Mouse (Mus musculus) erythroblast, embryonic 14.5 days (primary cell): ENCODE results near the gene Prkce. TPM values are rescaled to one million over a fixed set of nuclear protein-coding genes. Genes with fewer than 3 reads are reported as not detected.

Experiments used
- H3K27me3 ChIP-seq: 2 replicates; pipeline ENCODE4 v1.6.1; 2012; ENCODE audit warnings: inconsistent platforms; ENCODE audit not compliant: control insufficient read depth
- H3K36me3 ChIP-seq: 2 replicates; pipeline ENCODE4 v1.6.1; 2012; ENCODE audit warnings: mild to moderate bottlenecking, inconsistent platforms; ENCODE audit not compliant: control insufficient read depth
- H3K4me1 ChIP-seq: 2 replicates; pipeline ENCODE4 v1.6.1; 2012; ENCODE audit warnings: inconsistent platforms; ENCODE audit not compliant: control insufficient read depth
- H3K4me3 ChIP-seq: replicated peaks from 2 replicates; pipeline ENCODE3; 2012; ENCODE audit warnings: moderate library complexity, mild to moderate bottlenecking, inconsistent platforms
- H3K9me3 ChIP-seq: 2 replicates; pipeline ENCODE4 v1.6.1; 2012; ENCODE audit warnings: low read length, inconsistent platforms, mixed read lengths; ENCODE audit not compliant: control insufficient read depth
- GATA1 ChIP-seq: IDR thresholded peaks from 2 replicates; pipeline ENCODE4 v1.6.1; 2012; ENCODE audit warnings: low read length, inconsistent platforms, mixed read lengths
- TAL1 ChIP-seq: IDR thresholded peaks from 3 replicates; pipeline ENCODE4 v1.6.1; 2012; ENCODE audit warnings: low read length, inconsistent platforms, mixed read lengths
- polyA plus RNA-seq: library from polyadenylated mRNA; stranded (reverse); fragments of >175 nt; gene quantifications from 2 replicates; pipeline ENCODE4 v1.2.3, GENCODE M21; 2012

The Prkce gene
- polyA plus RNA-seq, 1 experiment, result 0.04 TPM

GRCm38 (mm10) chr17:86145079-86145951 is 22.3 kb upstream of the Prkce start, which contains the start of gene Srbd1:
Gene Srbd1 (minus strand): TSS chr17:86145175.
- TF ChIP-seq GATA1 (no peak), TAL1 (no peak)
- peaks cover 22% of the 10 kb centered on the region for H3K36me3 ChIP-seq
- H3K27me3 ChIP-seq, result no peaks in the 10 kb centered on the region
- peak within 1 kb of the TSS; percentile 79 for H3K4me3 ChIP-seq
- peaks cover 32% of the 10 kb centered on the region for H3K4me1 ChIP-seq
- H3K9me3 ChIP-seq, result no peaks in the 10 kb centered on the region

GRCm38 (mm10) chr17:86149726-86150125 is 17.9 kb upstream of the Prkce start:
- Histone ChIP-seq H3K4me1 (peaks cover 12% of the 10 kb centered on the region), H3K9me3 (peaks cover 7% of the 10 kb centered on the region), H3K27me3 (no peaks in the 10 kb centered on the region), H3K36me3 (no peaks in the 10 kb centered on the region), H3K4me3 (no peak overlapping the region)
- no peak for TF ChIP-seq GATA1
- no peak for TF ChIP-seq TAL1

GRCm38 (mm10) chr17:86150867-86151348 is 16.7 kb upstream of the Prkce start:
- peaks cover 5% of the 10 kb centered on the region for H3K4me1 ChIP-seq
- TF ChIP-seq GATA1, result no peak
- no peak for TF ChIP-seq TAL1
- peaks cover under 1% of the 10 kb centered on the region; the same call in 1 of the 2 replicates for H3K27me3 ChIP-seq
- no peak overlapping the region for H3K4me3 ChIP-seq
- peaks cover 7% of the 10 kb centered on the region for H3K9me3 ChIP-seq
- H3K36me3 ChIP-seq, result no peaks in the 10 kb centered on the region

- Histone ChIP-seq H3K27me3 (peaks cover 2% of the 10 kb centered on the region; the same call in 1 of the 2 replicates), H3K9me3 (peaks cover 7% of the 10 kb centered on the region), H3K4me1 (no peaks in the 10 kb centered on the region; the same call in 1 of the 2 replicates), H3K4me3 (no peak overlapping the region), H3K36me3 (no peaks in the 10 kb centered on the region)
- TF ChIP-seq GATA1 (no peak), TAL1 (no peak)
Observed at GRCm38 (mm10) chr17:86156999-86157398, 10.6 kb upstream of the Prkce start.

GRCm38 (mm10) chr17:86162672-86163071 is 4.9 kb upstream of the Prkce start:
- H3K27me3 ChIP-seq, result peaks cover 19% of the 10 kb centered on the region
- no peaks in the 10 kb centered on the region for H3K36me3 ChIP-seq
- TF ChIP-seq TAL1 (no peak), GATA1 (no peak)
- H3K9me3 ChIP-seq, result no peaks in the 10 kb centered on the region
- H3K4me1 ChIP-seq, result peaks cover 19% of the 10 kb centered on the region
- H3K4me3 ChIP-seq, result no peak overlapping the region

GRCm38 (mm10) chr17:86164416-86164815 is 3.2 kb upstream of the Prkce start:
- Histone ChIP-seq H3K9me3 (peaks cover 3% of the 10 kb centered on the region; the same call in 1 of the 2 replicates), H3K27me3 (peaks cover 37% of the 10 kb centered on the region), H3K4me1 (peaks cover 32% of the 10 kb centered on the region), H3K4me3 (no peak overlapping the region), H3K36me3 (no peaks in the 10 kb centered on the region)
- TF ChIP-seq TAL1, result no peak
- TF ChIP-seq GATA1, result no peak

- TF ChIP-seq TAL1 (no peak), GATA1 (no peak)
Observed at GRCm38 (mm10) chr17:86166051-86166566, 1.5 kb upstream of the Prkce start.

GRCm38 (mm10) chr17:86166567-86167319 is 842 bp upstream of the Prkce start:
- TF ChIP-seq TAL1 (no peak), GATA1 (no peak)
- peak overlapping the region; percentile 76 for H3K4me3 ChIP-seq
- H3K36me3 ChIP-seq, result no peaks in the 10 kb centered on the region
- peaks cover 55% of the 10 kb centered on the region for H3K27me3 ChIP-seq
- H3K4me1 ChIP-seq, result peaks cover 32% of the 10 kb centered on the region
- H3K9me3 ChIP-seq, result peaks cover 3% of the 10 kb centered on the region; the same call in 1 of the 2 replicates

More at GRCm38 (mm10) chr17:86166051-86166566, 1.5 kb upstream of the Prkce start:
- Histone ChIP-seq H3K4me1 (peaks cover 32% of the 10 kb centered on the region), H3K36me3 (no peaks in the 10 kb centered on the region), H3K27me3 (peaks cover 54% of the 10 kb centered on the region), H3K4me3 (peak overlapping the region; percentile 76), H3K9me3 (peaks cover 3% of the 10 kb centered on the region; the same call in 1 of the 2 replicates)
